Mouse (Mus musculus): Measurements from ENCODE around the gene Draxin. TPM values are rescaled to one million over a fixed set of nuclear protein-coding genes. Genes with fewer than 3 reads are reported as not detected.

Draxin gene
- total and polyA plus RNA-seq, 3 experiments: 0.04 TPM; not detected in 2

DNA sequence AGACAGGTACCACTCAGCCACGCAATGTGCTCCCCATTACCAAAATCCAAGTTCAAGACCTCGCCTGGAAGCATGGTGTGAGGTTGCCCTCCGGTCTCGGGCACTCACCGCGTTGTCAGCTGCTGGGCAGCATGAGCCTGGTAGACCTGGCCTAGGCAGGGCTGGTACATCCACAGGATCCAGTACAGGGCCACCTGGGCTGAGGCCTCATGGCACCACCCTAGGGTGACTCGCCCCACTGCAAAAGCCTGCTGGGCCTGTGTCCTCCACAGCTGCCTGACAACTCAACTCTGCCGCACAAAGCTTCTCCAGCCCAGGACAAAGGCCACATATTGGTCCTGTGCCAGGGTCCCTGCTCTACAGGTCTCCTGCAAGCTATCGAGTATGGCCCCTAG lies 69.4 kb downstream of the Draxin start:
- peaks cover 35 to 51% of the 10 kb centered on the region in 2 experiments for H3K36me3 ChIP-seq (replicated peaks in 1 of 2; ENCODE audit: control insufficient read depth in 1 of 2, insufficient read depth in 1 of 2, low read length in 1 of 2)
- H3K9me3 ChIP-seq (replicated peaks; ENCODE audit: low read length): no peaks in the 10 kb centered on the region
- TF ChIP-seq NRF1 (IDR thresholded peaks at IDR 0.05; ENCODE audit: low read depth, low read length) (no peak), HCFC1 (IDR thresholded peaks at IDR 0.05; ENCODE audit: low read depth, low read length) (no peak), POLR2AphosphoS2 (IDR thresholded peaks at IDR 0.05; ENCODE audit: low read depth, low read length) (no peak), MYC (IDR thresholded peaks at IDR 0.05; ENCODE audit: low read depth, low read length) (no peak), ZMIZ1 (IDR thresholded peaks at IDR 0.05; ENCODE audit: low read depth, low read length) (no peak), NELFE (IDR thresholded peaks at IDR 0.05; ENCODE audit: low read depth, low read length) (no peak), USF1 (IDR thresholded peaks at IDR 0.05; ENCODE audit: low read depth, low read length) (no peak), TCF12 (IDR thresholded peaks at IDR 0.05; ENCODE audit: low read depth, low read length) (no peak), ETS1 (conservative IDR thresholded peaks at IDR 0.05; ENCODE audit: low read depth, low read length) (no peak), USF2 (conservative IDR thresholded peaks at IDR 0.05; ENCODE audit: low read depth, low read length) (no peak), IRF4 (IDR thresholded peaks at IDR 0.05; ENCODE audit: low read depth, low read length) (no peak), JUN (IDR thresholded peaks at IDR 0.05; ENCODE audit: insufficient read depth, low read depth, low read length) (no peak), CTCF (conservative IDR thresholded peaks at IDR 0.05 in 1 of 2, IDR thresholded peaks at IDR 0.05 in 1 of 2; ENCODE audit: low read depth in 2 of 2, low read length in 2 of 2) (no peak), ELF1 (IDR thresholded peaks at IDR 0.05; ENCODE audit: low read depth, low read length) (no peak), ZNF384 (IDR thresholded peaks at IDR 0.05; ENCODE audit: low read depth, low read length) (no peak), MAX (IDR thresholded peaks at IDR 0.05; ENCODE audit: low read length) (no peak), UBTF (IDR thresholded peaks at IDR 0.05; ENCODE audit: low read depth, low read length) (no peak), KAT2A (IDR thresholded peaks at IDR 0.05; ENCODE audit: insufficient replicate concordance, low read length) (no peak), POLR2A (IDR thresholded peaks at IDR 0.05; ENCODE audit: low read depth, low read length) (no peak)
- no peaks in the 10 kb centered on the region for H3K27me3 ChIP-seq (replicated peaks)
- DNase-seq (ENCODE audit: extremely low read depth): no peak
- in situ Hi-C loops (cut with MboI; ENCODE audit: low pct_ligation_motif_present, low pct_unique_long_range_greater_than_20kb, low sequenced_read_pairs) (no loop called here), dilution Hi-C loops (cut with MboI; ENCODE audit: extremely low pct_ligation_motif_present, extremely low pct_unique_long_range_greater_than_20kb, low sequenced_read_pairs) (no loop called here)
- H3K27ac ChIP-seq (ENCODE audit: insufficient read depth, low read depth): no peak overlapping the region
- no peak overlapping the region for H3K4me2 ChIP-seq (ENCODE audit: insufficient read depth, low read depth, poor library complexity, severe bottlenecking)
- H3K4me1 ChIP-seq (ENCODE audit: control insufficient read depth in 1 of 2, insufficient read depth in 2 of 2): peaks cover 5 to 26% of the 10 kb centered on the region in 2 experiments; a peak in 3 of 4 replicates
- H3K9ac ChIP-seq (ENCODE audit: insufficient read depth, low read depth): no peak overlapping the region
- no peak overlapping the region for H3K4me3 ChIP-seq (replicated peaks in 1 of 3; ENCODE audit: low read depth in 2 of 3, low read length in 2 of 3, poor library complexity in 1 of 3)
- no peaks in the 10 kb centered on the region for H3K79me2 ChIP-seq (replicated peaks; ENCODE audit: control insufficient read depth, extremely low read depth, insufficient read depth, poor library complexity, severe bottlenecking)

DNA sequence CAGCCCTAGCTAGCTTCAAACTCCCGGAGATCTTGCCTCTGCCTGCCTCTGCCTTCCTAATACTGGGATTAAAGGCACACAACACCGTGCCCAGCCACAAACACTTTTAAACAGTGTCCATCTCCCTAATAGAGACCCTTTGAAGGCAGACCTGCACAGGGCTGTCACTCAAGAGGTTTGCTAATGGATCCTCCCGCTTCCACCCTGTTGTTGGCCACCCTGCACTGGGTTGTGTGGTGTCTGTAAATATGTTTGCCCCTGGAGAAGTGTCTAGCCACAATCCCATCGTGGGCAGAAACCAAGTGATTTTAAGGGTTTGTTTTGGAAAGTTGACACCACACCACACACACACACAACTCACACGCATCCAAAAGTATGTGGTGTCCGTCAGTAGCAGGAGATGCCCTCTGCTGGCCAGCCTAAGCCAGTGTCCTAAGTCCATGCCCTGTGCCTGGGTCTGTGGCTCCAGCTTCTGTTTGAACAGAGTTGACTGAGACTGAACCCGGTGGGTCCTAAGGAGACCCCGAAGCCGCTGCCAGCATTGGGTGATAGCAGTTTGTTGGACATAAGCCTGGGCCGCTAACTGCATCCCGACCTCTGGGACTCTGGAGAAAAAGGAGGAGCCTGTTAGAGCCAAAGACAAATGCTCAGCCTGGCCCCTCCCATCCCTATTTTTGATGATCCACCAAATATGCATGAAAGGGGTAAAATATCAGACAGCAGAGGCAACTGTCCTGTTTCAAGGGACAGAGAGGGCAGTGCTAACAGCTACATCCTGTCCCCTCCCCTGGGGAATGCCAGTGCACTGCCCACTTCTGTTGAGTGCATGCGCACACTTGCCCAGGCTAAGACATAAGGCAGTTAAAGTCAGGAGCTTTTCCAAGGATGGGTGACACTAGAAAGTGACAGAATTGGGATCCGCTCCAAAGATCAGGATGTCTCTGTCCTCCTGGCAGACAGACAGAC lies 70.1 kb downstream of the Draxin start:
- DNase-seq (ENCODE audit: extremely low read depth): no peak
- in situ Hi-C loops (cut with MboI; ENCODE audit: low pct_ligation_motif_present, low pct_unique_long_range_greater_than_20kb, low sequenced_read_pairs) (no loop called here), dilution Hi-C loops (cut with MboI; ENCODE audit: extremely low pct_ligation_motif_present, extremely low pct_unique_long_range_greater_than_20kb, low sequenced_read_pairs) (no loop called here)
- no peak overlapping the region for H3K4me3 ChIP-seq (replicated peaks in 1 of 3; ENCODE audit: low read depth in 2 of 3, low read length in 2 of 3, poor library complexity in 1 of 3)
- H3K79me2 ChIP-seq (replicated peaks; ENCODE audit: control insufficient read depth, extremely low read depth, insufficient read depth, poor library complexity, severe bottlenecking): no peaks in the 10 kb centered on the region
- H3K9ac ChIP-seq (ENCODE audit: insufficient read depth, low read depth): no peak overlapping the region
- peaks cover 42 to 57% of the 10 kb centered on the region in 2 experiments for H3K36me3 ChIP-seq (replicated peaks in 1 of 2; ENCODE audit: control insufficient read depth in 1 of 2, insufficient read depth in 1 of 2, low read length in 1 of 2)
- no peaks in the 10 kb centered on the region for H3K9me3 ChIP-seq (replicated peaks; ENCODE audit: low read length)
- no peaks in the 10 kb centered on the region for H3K27me3 ChIP-seq (replicated peaks)
- no peak overlapping the region for H3K4me2 ChIP-seq (ENCODE audit: insufficient read depth, low read depth, poor library complexity, severe bottlenecking)
- H3K4me1 ChIP-seq (ENCODE audit: control insufficient read depth in 1 of 2, insufficient read depth in 2 of 2): peaks cover 5 to 31% of the 10 kb centered on the region in 2 experiments; a peak in 3 of 4 replicates
- TF ChIP-seq RAD21 (IDR thresholded peaks at IDR 0.05; ENCODE audit: low read depth, low read length) (peak; percentile 21), CTCF (conservative IDR thresholded peaks at IDR 0.05 in 1 of 2, IDR thresholded peaks at IDR 0.05 in 1 of 2; ENCODE audit: low read depth in 2 of 2, low read length in 2 of 2) (peak; percentile 33 to 69; a peak in 3 of 4 replicates), SMC3 (IDR thresholded peaks at IDR 0.05; ENCODE audit: low read depth, low read length) (peak; percentile 57), JUND (conservative IDR thresholded peaks at IDR 0.05; ENCODE audit: low read depth, low read length) (no peak)
- H3K27ac ChIP-seq (ENCODE audit: insufficient read depth, low read depth): no peak overlapping the region
